ENCODE assay signal across 8 mouse cellular contexts in genomic region chr2:18473361-18473771, GRCm38 (mm10).
DNase-seq lines count a peak whose midpoint lies in the region; TF ChIP-seq lines count a peak whose summit lies in the region.

No protein-coding gene starts in this region.

- no peaks in the 10 kb centered on the region for H3K27me3 ChIP-seq in myocyte (ENCODE audit: control insufficient read depth, insufficient read depth, insufficient read length)

- no peaks in the 10 kb centered on the region for H3K79me2 ChIP-seq in myocyte (ENCODE audit: control insufficient read depth, insufficient read depth)

- no peaks in the 10 kb centered on the region for H3K36me3 ChIP-seq in myocyte (ENCODE audit: control insufficient read depth, insufficient read depth)

- DNase-seq in heart, adult 11 months, result peak; percentile 96
- DNase-seq in heart, postnatal 25 days (ENCODE audit: low spot score), result no peak
- DNase-seq in Muller cell, postnatal 12 days (ENCODE audit: inconsistent ontology term), result peak; percentile 76
- DNase-seq in frontal cortex, postnatal 36 days (ENCODE audit: low spot score in 2 of 2), result peak; percentile 13 to 63
- peak; percentile 39 for DNase-seq in kidney, postnatal 14 days
- no peak for DNase-seq in ovary, adult 18-20 months (ENCODE audit: low spot score)
- no peak for DNase-seq in testis, postnatal 14 days (ENCODE audit: low spot score)

- TF ChIP-seq POLR2A in myocyte (IDR thresholded peaks at IDR 0.05; ENCODE audit: insufficient read length, low read depth), result no peak

- H3K4me2 ChIP-seq in myocyte (ENCODE audit: low read depth), result no peak overlapping the region

- H3ac ChIP-seq in myocyte (ENCODE audit: control insufficient read depth, insufficient read length), result no peak overlapping the region

- intact Hi-C loops in heart, postnatal 25 days (cut with DNase I), result no loop called here

- H3K4me3 ChIP-seq in myocyte, result no peak overlapping the region

TF ChIP-seq in myocyte, 11 proteins besides CTCF, POLR2A, EP300 and RAD21:
- TF ChIP-seq CEBPB (IDR thresholded peaks at IDR 0.05; ENCODE audit: insufficient read depth, poor library complexity, severe bottlenecking) (no peak), TCF3 (IDR thresholded peaks at IDR 0.05; ENCODE audit: insufficient read length, low read depth) (no peak), USF1 (IDR thresholded peaks at IDR 0.05; ENCODE audit: low read depth) (peak; percentile 67), SRF (IDR thresholded peaks at IDR 0.05; ENCODE audit: control insufficient read depth, insufficient read length, low read depth) (no peak), E2F4 (IDR thresholded peaks at IDR 0.05; ENCODE audit: insufficient read depth) (no peak), MYOD1 (IDR thresholded peaks at IDR 0.05; ENCODE audit: control insufficient read depth in 1 of 3, insufficient read length in 2 of 3, low read depth in 2 of 3) (no peak), MAX (IDR thresholded peaks at IDR 0.05; ENCODE audit: low read depth) (no peak), REST (IDR thresholded peaks at IDR 0.05; ENCODE audit: insufficient read depth, insufficient read length) (no peak)

Comparison
In these comparisons a context has a peak if more than half of its experiments do, and no peak if none do; other contexts are left out.
1. DNase-seq: peak in heart, adult 11 months (single experiment), Muller cell, postnatal 12 days (single experiment), frontal cortex, postnatal 36 days (2 of 2) and kidney, postnatal 14 days (single experiment); none in heart, postnatal 25 days (single experiment), ovary, adult 18-20 months (single experiment) and testis, postnatal 14 days (single experiment).